Mouse (Mus musculus) ES-Bruce4 (cell line): ENCODE measurements at regions not wholly inside any gene's neighbourhood (a gene's known extent, or its start where the extent isn't known, plus 50 kb on each side); places are given as distances from the start of the nearest gene placed in this dataset.

ENCODE experiments used
- H3K27ac ChIP-seq: 2 replicates; pipeline ENCODE4 v1.5.1; 2012; ENCODE audit warnings: low read length, inconsistent platforms; ENCODE audit not compliant: insufficient read depth
- H3K27me3 ChIP-seq: 2 replicates; pipeline ENCODE4 v1.6.1; 2012; ENCODE audit warnings: mild to moderate bottlenecking, low read length, inconsistent platforms; ENCODE audit not compliant: control insufficient read depth, poor library complexity, insufficient read depth, severe bottlenecking
- H3K36me3 ChIP-seq: 2 replicates; pipeline ENCODE4 v1.6.1; 2012; ENCODE audit warnings: inconsistent platforms, mild to moderate bottlenecking, low read length, moderate library complexity; ENCODE audit not compliant: control insufficient read depth, poor library complexity, insufficient read depth, severe bottlenecking
- H3K4me1 ChIP-seq: one replicate; pipeline ENCODE4 v1.8.1; 2011; ENCODE audit warnings: low read length; ENCODE audit not compliant: control insufficient read depth, insufficient read depth
- H3K4me3 ChIP-seq: 2 replicates; pipeline ENCODE4 v1.5.1; 2011; ENCODE audit warnings: low read depth, mild to moderate bottlenecking, low read length
- H3K9ac ChIP-seq: 2 replicates; pipeline ENCODE4 v1.6.1; 2012; ENCODE audit warnings: low read depth, mild to moderate bottlenecking, inconsistent platforms; ENCODE audit not compliant: poor library complexity, severe bottlenecking
- H3K9me3 ChIP-seq: replicated peaks from 2 replicates; pipeline ENCODE4 v1.6.1; 2012; ENCODE audit warnings: mild to moderate bottlenecking, low read length, inconsistent platforms; ENCODE audit not compliant: control insufficient read depth, poor library complexity, insufficient read depth, severe bottlenecking
- CTCF ChIP-seq: IDR thresholded peaks from one replicate; pipeline ENCODE4 v1.8.1; 2011; ENCODE audit warnings: low read depth, low read length
- EP300 ChIP-seq: IDR thresholded peaks from 2 replicates; pipeline ENCODE4 v1.6.1; 2011; ENCODE audit warnings: low read depth, low read length; ENCODE audit not compliant: insufficient read depth
- POLR2A ChIP-seq: IDR thresholded peaks from one replicate; pipeline ENCODE4 v1.8.1; 2011; ENCODE audit warnings: low read length; ENCODE audit not compliant: insufficient read depth

DNA sequence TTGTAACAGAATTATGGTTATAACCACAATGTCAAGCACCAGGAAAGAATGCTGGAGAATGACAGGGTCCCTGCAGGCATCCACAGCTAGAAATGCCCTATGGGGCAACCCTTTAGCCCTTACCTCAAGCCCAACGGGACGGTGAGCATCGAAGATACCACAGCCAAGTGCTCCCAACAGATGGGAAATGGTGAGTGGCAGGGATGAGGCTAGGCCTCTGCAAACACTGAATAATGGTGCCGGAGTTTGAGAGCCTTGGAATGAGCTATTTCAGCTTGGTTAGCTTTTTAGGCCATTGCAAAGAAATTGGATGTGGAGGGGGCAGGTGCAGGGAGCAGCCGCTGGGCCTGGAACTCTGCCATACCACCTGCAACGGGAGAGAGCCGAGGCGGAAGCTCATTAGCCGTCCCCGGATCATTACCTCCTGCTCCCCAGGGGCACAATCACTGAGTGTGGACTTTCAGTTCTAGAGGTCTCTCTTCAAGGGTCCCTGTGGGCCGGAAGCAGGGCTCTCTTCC, 117.9 kb downstream of the Usp31 start:
- no peak overlapping the region for H3K27ac ChIP-seq
- H3K9me3 ChIP-seq: no peaks in the 10 kb centered on the region
- no peaks in the 10 kb centered on the region for H3K36me3 ChIP-seq
- H3K4me1 ChIP-seq: no peaks in the 10 kb centered on the region
- TF ChIP-seq CTCF: no peak
- TF ChIP-seq POLR2A: no peak
- TF ChIP-seq EP300: no peak
- H3K4me3 ChIP-seq: no peak overlapping the region
- H3K9ac ChIP-seq: no peak overlapping the region
- no peaks in the 10 kb centered on the region; the same call in 1 of the 2 replicates for H3K27me3 ChIP-seq

DNA sequence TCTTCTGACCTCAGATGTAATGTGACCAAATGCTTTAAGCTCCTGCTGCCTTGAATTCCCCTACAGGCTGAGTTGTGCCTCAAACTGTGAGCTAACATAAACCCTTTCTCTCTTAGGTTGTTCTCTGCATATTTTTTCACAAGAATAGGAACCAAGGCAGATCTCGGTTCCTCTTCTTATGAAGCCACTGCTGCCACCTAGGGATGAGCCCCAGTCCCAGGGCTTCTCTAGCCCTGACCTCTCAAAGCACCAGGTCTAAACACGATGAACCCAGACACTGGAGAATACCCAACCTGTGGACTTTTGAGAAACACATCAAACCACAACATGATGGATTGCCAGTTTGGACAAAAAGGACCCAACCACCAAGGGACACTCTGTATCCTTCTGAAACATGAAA, 119.3 kb downstream of the Usp31 start:
- Histone ChIP-seq H3K27ac (no peak overlapping the region), H3K27me3 (no peaks in the 10 kb centered on the region)
- no peak for TF ChIP-seq EP300
- no peak for TF ChIP-seq CTCF
- no peak for TF ChIP-seq POLR2A

GRCm38 (mm10) chr7:121585721-121586120, 121.3 kb downstream of the Usp31 start:
- H3K36me3 ChIP-seq: no peaks in the 10 kb centered on the region
- H3K27me3 ChIP-seq: no peaks in the 10 kb centered on the region
- no peak overlapping the region for H3K9ac ChIP-seq
- H3K4me1 ChIP-seq: no peaks in the 10 kb centered on the region
- H3K4me3 ChIP-seq: no peak overlapping the region
- no peak for TF ChIP-seq POLR2A
- TF ChIP-seq EP300: no peak
- TF ChIP-seq CTCF: no peak
- H3K9me3 ChIP-seq: no peaks in the 10 kb centered on the region
- H3K27ac ChIP-seq: no peak overlapping the region

More for the DNA sequence above, 119.3 kb downstream of the Usp31 start:
- Histone ChIP-seq H3K4me3 (no peak overlapping the region), H3K36me3 (no peaks in the 10 kb centered on the region), H3K4me1 (no peaks in the 10 kb centered on the region), H3K9ac (no peak overlapping the region), H3K9me3 (no peaks in the 10 kb centered on the region)

GRCm38 (mm10) chr7:121579497-121579896, 127.6 kb downstream of the Usp31 start:
- TF ChIP-seq CTCF: no peak
- TF ChIP-seq EP300: no peak
- no peak for TF ChIP-seq POLR2A
- Histone ChIP-seq H3K27me3 (no peaks in the 10 kb centered on the region; the same call in 1 of the 2 replicates), H3K36me3 (no peaks in the 10 kb centered on the region), H3K27ac (no peak overlapping the region), H3K9me3 (no peaks in the 10 kb centered on the region), H3K4me3 (no peak overlapping the region), H3K4me1 (no peaks in the 10 kb centered on the region), H3K9ac (no peak overlapping the region)

- Histone ChIP-seq H3K27me3 (no peaks in the 10 kb centered on the region; the same call in 1 of the 2 replicates), H3K4me3 (no peak overlapping the region), H3K36me3 (no peaks in the 10 kb centered on the region), H3K27ac (no peak overlapping the region), H3K9me3 (no peaks in the 10 kb centered on the region), H3K9ac (no peak overlapping the region), H3K4me1 (no peaks in the 10 kb centered on the region)
- TF ChIP-seq CTCF: no peak
- TF ChIP-seq POLR2A: no peak
- no peak for TF ChIP-seq EP300
Measured at GRCm38 (mm10) chr7:121572681-121573335, 134.2 kb downstream of the Usp31 start.

GRCm38 (mm10) chr7:121571741-121572140, 135.3 kb downstream of the Usp31 start:
- no peaks in the 10 kb centered on the region for H3K4me1 ChIP-seq
- no peaks in the 10 kb centered on the region for H3K27me3 ChIP-seq
- TF ChIP-seq EP300 (no peak), POLR2A (no peak), CTCF (no peak)
- H3K27ac ChIP-seq: no peak overlapping the region
- H3K9ac ChIP-seq: no peak overlapping the region
- no peaks in the 10 kb centered on the region for H3K9me3 ChIP-seq
- H3K4me3 ChIP-seq: no peak overlapping the region
- H3K36me3 ChIP-seq: no peaks in the 10 kb centered on the region
